Mouse (Mus musculus): ENCODE data around the gene B4galnt4. TPM values are rescaled to one million over a fixed set of nuclear protein-coding genes. Genes with fewer than 3 reads are reported as not detected.

B4galnt4 gene
- total and polyA plus RNA-seq, 2 experiments from 2014 or later, result 47.4 to 163 TPM

GRCm38 (mm10) chr7:141077841-141078240 is 16.9 kb downstream of the B4galnt4 start, which contains the start of gene Pkp3:
TSS of gene Pkp3 (plus strand) at chr7:141078218.
- TF ChIP-seq CTCF (IDR thresholded peaks at IDR 0.05; ENCODE audit: low read depth), result no peak
- WGBS, result 92% methylated on average over 15 of the region's 15 CpGs

GRCm38 (mm10) chr7:141078876-141079275 is 18.0 kb downstream of the B4galnt4 start:
- Histone ChIP-seq H3K4me2 (ENCODE audit: low read depth) (no peak overlapping the region), H3K27ac (ENCODE audit: low read depth, low read length) (no peak overlapping the region), H3K36me3 (ENCODE audit: insufficient read depth) (no peaks in the 10 kb centered on the region), H3K4me3 (ENCODE audit: low read depth, low read length) (no peak overlapping the region), H3K9ac (no peak overlapping the region), H3K9me3 (ENCODE audit: low read length) (no peaks in the 10 kb centered on the region), H3K27me3 (ENCODE audit: insufficient read depth, low read length) (no peaks in the 10 kb centered on the region), H3K4me1 (ENCODE audit: insufficient read depth) (no peaks in the 10 kb centered on the region)
- no peak for TF ChIP-seq CTCF (IDR thresholded peaks at IDR 0.05; ENCODE audit: low read depth)
- 86% methylated on average over 4 of the region's 4 CpGs for WGBS
- ATAC-seq, result no peak
- DNase-seq, result no peak

More at GRCm38 (mm10) chr7:141077841-141078240, 16.9 kb downstream of the B4galnt4 start, which contains the start of gene Pkp3:
- Histone ChIP-seq H3K4me3 (ENCODE audit: low read depth, low read length) (no peak within 1 kb of the TSS), H3K9me3 (ENCODE audit: low read length) (no peaks in the 10 kb centered on the region), H3K27me3 (ENCODE audit: insufficient read depth, low read length) (no peaks in the 10 kb centered on the region), H3K27ac (ENCODE audit: low read depth, low read length) (no peak within 1 kb of the TSS), H3K4me1 (ENCODE audit: insufficient read depth) (no peaks in the 10 kb centered on the region), H3K4me2 (ENCODE audit: low read depth) (no peak within 1 kb of the TSS), H3K9ac (no peak within 1 kb of the TSS), H3K36me3 (ENCODE audit: insufficient read depth) (no peaks in the 10 kb centered on the region)
- no peak for ATAC-seq
- DNase-seq, result no peak

- Histone ChIP-seq H3K4me3 (ENCODE audit: low read depth, low read length) (no peak overlapping the region), H3K27ac (ENCODE audit: low read depth, low read length) (no peak overlapping the region), H3K9ac (no peak overlapping the region), H3K9me3 (ENCODE audit: low read length) (no peaks in the 10 kb centered on the region), H3K4me2 (ENCODE audit: low read depth) (no peak overlapping the region), H3K4me1 (ENCODE audit: insufficient read depth) (no peaks in the 10 kb centered on the region), H3K36me3 (ENCODE audit: insufficient read depth) (no peaks in the 10 kb centered on the region), H3K27me3 (ENCODE audit: insufficient read depth, low read length) (no peaks in the 10 kb centered on the region)
- no peak for TF ChIP-seq CTCF (IDR thresholded peaks at IDR 0.05; ENCODE audit: low read depth)
- no peak for DNase-seq
- WGBS, result 27% methylated on average over 34 of the region's 34 CpGs
- no peak for ATAC-seq
These were observed 18.9 kb downstream of the B4galnt4 start for GRCm38 (mm10) chr7:141079481-141080449.

GRCm38 (mm10) chr7:141087894-141088293 is 27.0 kb downstream of the B4galnt4 start:
- Histone ChIP-seq H3K4me3 (ENCODE audit: low read depth, low read length) (no peak overlapping the region), H3K36me3 (ENCODE audit: insufficient read depth) (no peaks in the 10 kb centered on the region), H3K9ac (no peak overlapping the region), H3K27ac (ENCODE audit: low read depth, low read length) (no peak overlapping the region), H3K4me1 (ENCODE audit: insufficient read depth) (no peaks in the 10 kb centered on the region), H3K4me2 (ENCODE audit: low read depth) (no peak overlapping the region), H3K27me3 (ENCODE audit: insufficient read depth, low read length) (peaks cover 10% of the 10 kb centered on the region), H3K9me3 (ENCODE audit: low read length) (no peaks in the 10 kb centered on the region)
- 62% methylated on average over 8 of the region's 8 CpGs for WGBS
- TF ChIP-seq CTCF (IDR thresholded peaks at IDR 0.05; ENCODE audit: low read depth), result no peak
- no peak for DNase-seq
- no peak for ATAC-seq

- no peak overlapping the region for H3K27ac ChIP-seq (ENCODE audit: low read depth, low read length)
- H3K4me3 ChIP-seq (ENCODE audit: low read depth, low read length), result no peak overlapping the region
- no peak for TF ChIP-seq CTCF (IDR thresholded peaks at IDR 0.05; ENCODE audit: low read depth)
- no peaks in the 10 kb centered on the region for H3K9me3 ChIP-seq (ENCODE audit: low read length)
- DNase-seq (no peak), ATAC-seq (no peak)
- peaks cover 12% of the 10 kb centered on the region for H3K27me3 ChIP-seq (ENCODE audit: insufficient read depth, low read length)
- H3K9ac ChIP-seq, result no peak overlapping the region
- no peaks in the 10 kb centered on the region for H3K36me3 ChIP-seq (ENCODE audit: insufficient read depth)
- H3K4me2 ChIP-seq (ENCODE audit: low read depth), result no peak overlapping the region
- no peaks in the 10 kb centered on the region for H3K4me1 ChIP-seq (ENCODE audit: insufficient read depth)
- 20% methylated on average over 18 of the region's 18 CpGs for WGBS
These were observed 27.6 kb downstream of the B4galnt4 start for GRCm38 (mm10) chr7:141088473-141088872.

GRCm38 (mm10) chr7:141090228-141090627 is 29.3 kb downstream of the B4galnt4 start:
- TF ChIP-seq CTCF (IDR thresholded peaks at IDR 0.05; ENCODE audit: low read depth), result no peak
- Histone ChIP-seq H3K4me3 (ENCODE audit: low read depth, low read length) (no peak overlapping the region), H3K9me3 (ENCODE audit: low read length) (no peaks in the 10 kb centered on the region), H3K27me3 (ENCODE audit: insufficient read depth, low read length) (peaks cover 12% of the 10 kb centered on the region), H3K27ac (ENCODE audit: low read depth, low read length) (no peak overlapping the region), H3K4me1 (ENCODE audit: insufficient read depth) (no peaks in the 10 kb centered on the region), H3K9ac (no peak overlapping the region), H3K4me2 (ENCODE audit: low read depth) (no peak overlapping the region), H3K36me3 (ENCODE audit: insufficient read depth) (no peaks in the 10 kb centered on the region)
- no peak for DNase-seq
- ATAC-seq, result no peak
- WGBS, result 50% methylated on average over 8 of the region's 8 CpGs
